Mouse (Mus musculus) midbrain, embryonic 13.5 days (tissue): ENCODE data around the gene Flt3. TPM values are rescaled to one million over a fixed set of nuclear protein-coding genes. Genes with fewer than 3 reads are reported as not detected.
A peak's percentile ranks its signal among the peaks of the same experiment; 100 is the strongest.

Source experiments
- ATAC-seq: fragments of 200-750 bp; cut with Nextera tagmentation; 2 replicates; pipeline ENCODE4 v1.8.0; 2017; ENCODE audit warnings: mild to moderate bottlenecking, moderate TSS enrichment, moderate library complexity
- H3K27ac ChIP-seq: fragments of 300-500 bp; sonication (generic); 2 replicates; pipeline ENCODE4 v1.5.1; 2015; ENCODE audit warnings: inconsistent platforms, mild to moderate bottlenecking, moderate library complexity
- H3K27me3 ChIP-seq: fragments of 300-500 bp; sonication (generic); 2 replicates; pipeline ENCODE4 v1.6.1; 2015; ENCODE audit warnings: mild to moderate bottlenecking, inconsistent platforms
- H3K36me3 ChIP-seq: fragments of 300-500 bp; sonication (generic); 2 replicates; pipeline ENCODE4 v1.6.1; 2015; ENCODE audit warnings: mild to moderate bottlenecking, inconsistent platforms
- H3K4me1 ChIP-seq: fragments of 300-500 bp; sonication (generic); replicated peaks from 2 replicates; pipeline ENCODE4 v1.6.1; 2015; ENCODE audit warnings: inconsistent platforms
- H3K4me2 ChIP-seq: fragments of 300-500 bp; sonication (generic); replicated peaks from 2 replicates; pipeline ENCODE4 v1.6.1; 2015; ENCODE audit warnings: moderate library complexity, mild to moderate bottlenecking, inconsistent platforms
- H3K4me3 ChIP-seq: fragments of 300-500 bp; sonication (generic); replicated peaks from 2 replicates; pipeline ENCODE4 v1.5.1; 2015; ENCODE audit warnings: mild to moderate bottlenecking, inconsistent platforms
- H3K9ac ChIP-seq: fragments of 300-500 bp; sonication (generic); replicated peaks from 2 replicates; pipeline ENCODE4 v1.6.1; 2015; ENCODE audit warnings: mild to moderate bottlenecking, inconsistent platforms
- H3K9me3 ChIP-seq: fragments of 300-500 bp; sonication (generic); 2 replicates; pipeline ENCODE4 v1.6.1; 2016; ENCODE audit warnings: mild to moderate bottlenecking, inconsistent platforms
- WGBS: fragments of 180-500 bp; shearing (Covaris S2); methylation state at CpG from one replicate; pipeline ENCODE4 v1.1.7; 2015; 5-methylcytosine and 5-hydroxymethylcytosine counted together
- polyA plus RNA-seq: library from polyadenylated mRNA; unstranded; fragments of >200 nt; fragmentation: Nextera tagmentation; extraction: Ambion mirVana; gene quantifications from 2 replicates; pipeline ENCODE4 v1.2.1, GENCODE M21; 2015

Gene Flt3
- polyA plus RNA-seq, 1 experiment from 2014 or later: 0.09 TPM

DNA sequence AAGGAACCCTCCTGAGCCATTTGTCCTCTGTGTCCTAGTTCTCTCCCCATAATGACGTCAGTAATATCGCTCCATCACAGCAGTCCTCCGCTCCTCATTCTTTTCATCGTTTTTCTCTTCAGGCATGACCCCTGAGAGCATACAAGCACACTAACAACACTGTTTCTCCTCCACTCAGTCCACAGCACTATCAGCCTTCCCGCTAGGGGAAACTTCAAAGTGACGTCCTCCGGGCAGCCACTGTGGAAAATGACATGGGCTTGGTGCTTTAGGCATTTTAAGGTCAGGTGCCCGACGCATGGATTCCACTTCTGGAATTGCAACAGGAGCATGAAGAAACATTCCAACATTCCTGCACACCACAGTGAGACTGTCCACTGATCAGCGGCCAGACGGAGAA lies 735 bp upstream of the Flt3 start:
- Histone ChIP-seq H3K9ac (no peak overlapping the region), H3K4me1 (peaks cover 16% of the 10 kb centered on the region), H3K27ac (no peak overlapping the region), H3K4me2 (peak overlapping the region; percentile 87), H3K9me3 (no peaks in the 10 kb centered on the region), H3K4me3 (peak overlapping the region; percentile 52), H3K27me3 (peaks cover 54% of the 10 kb centered on the region), H3K36me3 (no peaks in the 10 kb centered on the region)
- no peak; the same call in 1 of the 2 replicates for ATAC-seq
- WGBS: 29% methylated on average over 11 of the region's 11 CpGs

DNA sequence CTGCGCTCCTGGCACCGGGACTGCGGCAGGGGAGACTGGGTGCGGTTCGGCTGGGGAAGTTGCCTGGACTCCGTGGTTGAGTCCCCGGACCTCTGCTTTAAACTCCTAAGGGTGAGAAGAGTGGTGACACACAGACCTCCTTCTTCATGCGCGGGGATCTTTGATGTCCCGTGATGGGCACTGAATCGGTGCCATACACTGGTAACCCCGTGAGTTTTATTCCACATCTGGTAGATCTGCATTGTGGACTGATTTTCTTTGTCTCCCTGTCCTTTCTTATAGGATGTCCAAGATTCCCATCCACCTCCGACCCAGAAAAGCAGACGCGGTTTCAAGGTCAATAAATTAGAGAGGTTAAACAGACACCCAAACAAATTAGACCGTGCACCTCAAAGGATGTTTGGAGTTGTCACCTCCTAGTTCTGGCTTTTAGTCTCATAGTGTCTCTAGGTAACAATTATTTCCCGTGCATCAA lies 253 bp upstream of the Flt3 start:
- H3K9ac ChIP-seq: peak overlapping the region; percentile 64
- H3K27me3 ChIP-seq: peaks cover 54% of the 10 kb centered on the region
- no peak for ATAC-seq
- 3% methylated on average over 17 of the region's 17 CpGs for WGBS
- H3K4me2 ChIP-seq: peak overlapping the region; percentile 87
- no peaks in the 10 kb centered on the region for H3K36me3 ChIP-seq
- no peaks in the 10 kb centered on the region for H3K9me3 ChIP-seq
- peaks cover 16% of the 10 kb centered on the region for H3K4me1 ChIP-seq
- peak overlapping the region; percentile 52 for H3K4me3 ChIP-seq
- H3K27ac ChIP-seq: no peak overlapping the region

DNA sequence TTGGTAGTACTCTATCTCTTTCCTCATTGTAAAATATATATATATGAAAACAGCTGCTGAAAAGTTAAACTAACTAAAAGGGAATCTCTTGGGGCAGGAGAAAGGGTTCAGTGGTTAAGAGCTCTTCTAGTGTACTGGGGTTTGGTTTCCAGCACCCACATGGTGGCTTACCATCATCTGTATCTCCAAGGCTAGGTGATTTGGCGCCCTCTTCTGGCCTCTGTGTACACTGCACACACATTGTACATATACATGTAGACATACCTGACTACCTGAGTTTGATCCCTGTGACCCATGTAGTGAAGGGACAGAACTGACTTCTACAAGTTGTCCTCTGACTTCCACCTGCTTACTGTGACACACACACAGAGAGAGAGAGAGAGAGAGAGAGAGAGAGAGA lies 5.2 kb downstream of the Flt3 start:
- WGBS: 25% methylated on average over 1 of the region's 1 CpGs
- H3K4me2 ChIP-seq: no peak overlapping the region
- no peak for ATAC-seq
- H3K9me3 ChIP-seq: no peaks in the 10 kb centered on the region
- no peak overlapping the region for H3K9ac ChIP-seq
- H3K4me1 ChIP-seq: peaks cover 3% of the 10 kb centered on the region
- H3K27me3 ChIP-seq: peaks cover 29% of the 10 kb centered on the region
- H3K4me3 ChIP-seq: no peak overlapping the region
- H3K27ac ChIP-seq: no peak overlapping the region
- no peaks in the 10 kb centered on the region for H3K36me3 ChIP-seq

DNA sequence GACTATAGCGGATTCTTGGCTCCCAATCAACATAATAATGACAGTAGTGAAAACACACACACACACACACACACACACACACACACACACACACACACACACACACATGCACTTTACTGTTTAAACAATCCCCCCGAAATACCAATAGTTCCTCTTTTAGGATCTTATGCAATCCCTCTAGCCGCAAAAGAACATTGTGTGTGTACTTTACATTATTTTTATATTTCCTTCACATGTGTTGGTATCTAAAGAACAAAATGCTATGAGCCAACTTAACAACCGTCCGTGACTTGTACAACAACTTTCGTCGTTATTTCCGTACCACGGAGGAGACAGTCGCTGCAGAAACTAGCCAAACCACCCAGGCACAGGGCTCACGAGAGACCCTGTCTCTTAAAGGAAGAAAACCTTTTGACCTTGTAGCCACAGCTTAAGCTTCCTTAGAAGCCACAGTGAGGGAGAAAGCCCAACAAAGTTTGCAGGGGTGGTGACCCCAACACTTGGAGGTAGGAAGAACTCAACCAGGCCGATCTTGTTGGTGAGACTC lies 7.5 kb downstream of the Flt3 start:
- Histone ChIP-seq H3K27ac (no peak overlapping the region), H3K4me3 (no peak overlapping the region), H3K4me1 (no peaks in the 10 kb centered on the region), H3K36me3 (no peaks in the 10 kb centered on the region), H3K4me2 (no peak overlapping the region), H3K9ac (no peak overlapping the region), H3K9me3 (no peaks in the 10 kb centered on the region), H3K27me3 (peaks cover 6% of the 10 kb centered on the region; the same call in 1 of the 2 replicates)
- ATAC-seq: no peak
- WGBS: 85% methylated on average over 12 of the region's 12 CpGs

DNA sequence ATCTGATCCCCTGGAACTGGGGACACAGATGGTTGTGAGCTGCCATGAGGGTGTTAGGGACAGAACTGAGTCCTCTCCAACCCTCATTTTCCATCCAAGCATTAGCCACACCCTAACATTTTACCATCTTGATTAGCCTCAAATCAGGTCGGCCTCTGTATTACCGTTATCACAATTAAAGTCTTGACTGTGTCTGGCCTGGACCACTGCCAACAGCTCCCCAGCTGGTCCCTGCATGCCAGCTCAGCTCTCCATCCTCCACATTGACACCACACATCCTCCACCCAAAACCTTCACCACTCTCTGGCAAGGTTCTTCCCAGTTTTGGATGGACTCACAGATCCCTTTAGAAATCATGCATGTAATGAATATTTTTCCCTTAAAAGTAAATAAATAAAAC lies 9.5 kb downstream of the Flt3 start:
- ATAC-seq: no peak
- no peak overlapping the region for H3K9ac ChIP-seq
- no peaks in the 10 kb centered on the region for H3K36me3 ChIP-seq
- H3K4me3 ChIP-seq: no peak overlapping the region
- H3K27ac ChIP-seq: no peak overlapping the region
- H3K4me2 ChIP-seq: no peak overlapping the region
- no peaks in the 10 kb centered on the region for H3K27me3 ChIP-seq
- WGBS: 83% methylated on average over 2 of the region's 2 CpGs
- H3K9me3 ChIP-seq: no peaks in the 10 kb centered on the region
- H3K4me1 ChIP-seq: no peaks in the 10 kb centered on the region

DNA sequence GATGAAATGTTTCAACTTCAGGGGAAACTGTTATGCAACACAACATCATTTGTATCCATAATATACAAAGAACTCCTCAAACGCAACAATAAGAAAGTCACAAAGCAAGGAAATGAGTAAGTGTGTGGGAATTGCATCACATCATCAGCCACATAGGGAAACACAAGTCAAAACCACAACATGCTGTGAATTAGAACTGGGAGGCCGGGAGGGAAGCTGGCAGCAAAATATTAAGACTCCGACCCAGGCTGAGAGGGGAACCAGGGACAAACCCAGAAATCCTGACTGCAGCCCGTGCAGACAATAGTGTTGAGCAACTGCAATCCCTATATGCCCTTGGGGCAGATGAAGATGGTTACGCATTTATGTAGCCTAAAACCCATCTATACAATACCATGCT lies 11.2 kb downstream of the Flt3 start:
- ATAC-seq: no peak
- H3K4me3 ChIP-seq: no peak overlapping the region
- 86% methylated on average over 5 of the region's 5 CpGs for WGBS
- H3K4me2 ChIP-seq: no peak overlapping the region
- no peak overlapping the region for H3K9ac ChIP-seq
- no peaks in the 10 kb centered on the region for H3K27me3 ChIP-seq
- no peak overlapping the region for H3K27ac ChIP-seq
- no peaks in the 10 kb centered on the region for H3K4me1 ChIP-seq
- no peaks in the 10 kb centered on the region for H3K36me3 ChIP-seq
- no peaks in the 10 kb centered on the region for H3K9me3 ChIP-seq

DNA sequence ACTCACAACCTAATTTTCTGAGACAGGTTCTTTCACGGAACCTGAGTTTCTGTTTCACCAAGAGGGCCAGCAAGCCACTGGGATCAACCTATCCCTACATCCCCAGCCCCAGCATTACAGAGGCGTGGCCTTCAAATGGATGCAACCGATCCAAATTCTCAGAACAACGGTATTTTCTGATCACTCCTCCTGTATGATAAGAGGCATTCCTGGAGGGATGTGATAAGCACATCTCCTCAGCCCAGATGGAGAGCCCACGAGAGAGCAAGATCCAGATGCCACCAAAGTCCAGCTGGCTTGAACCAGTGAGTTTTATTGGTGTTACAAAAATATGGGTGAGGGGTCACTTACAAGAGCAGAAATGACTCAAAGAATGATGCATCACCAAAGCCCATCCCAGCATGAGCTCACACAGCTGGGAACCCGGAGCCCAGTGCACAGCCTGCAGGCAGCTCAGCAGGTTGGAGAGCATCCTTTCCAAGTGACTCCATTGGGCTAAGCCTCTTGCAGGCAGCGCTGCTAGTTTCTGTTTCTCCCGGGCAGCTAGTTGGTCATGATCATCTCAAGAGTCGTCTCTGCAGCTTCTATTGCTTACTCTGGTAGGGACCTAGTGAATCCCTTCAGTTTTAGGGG lies 11.8 kb downstream of the Flt3 start:
- Histone ChIP-seq H3K36me3 (no peaks in the 10 kb centered on the region), H3K9me3 (no peaks in the 10 kb centered on the region), H3K27me3 (no peaks in the 10 kb centered on the region), H3K4me1 (no peaks in the 10 kb centered on the region), H3K4me2 (no peak overlapping the region), H3K4me3 (no peak overlapping the region), H3K9ac (no peak overlapping the region), H3K27ac (no peak overlapping the region)
- 86% methylated on average over 9 of the region's 9 CpGs for WGBS
- no peak for ATAC-seq

DNA sequence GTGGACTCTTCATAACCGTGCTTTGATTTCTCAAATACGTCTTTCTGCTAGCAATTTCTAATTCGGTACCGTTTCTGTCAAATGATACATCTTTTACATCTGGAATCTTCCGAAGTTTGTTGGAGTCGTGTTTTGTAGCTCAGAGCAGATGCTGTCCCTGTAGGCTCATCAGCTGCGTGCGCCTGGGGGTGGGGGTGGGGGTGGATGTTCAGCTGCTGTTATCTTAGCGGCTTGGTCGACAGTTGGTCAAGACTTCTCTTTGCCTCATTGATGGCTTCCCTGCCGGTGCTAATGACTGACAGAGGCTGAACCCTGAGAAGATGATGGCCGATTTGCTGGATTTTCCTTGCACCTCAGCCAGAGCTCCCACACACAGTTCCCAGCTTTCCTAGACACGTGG lies 13.4 kb downstream of the Flt3 start:
- Histone ChIP-seq H3K4me2 (no peak overlapping the region), H3K9me3 (no peaks in the 10 kb centered on the region), H3K4me1 (no peaks in the 10 kb centered on the region), H3K36me3 (no peaks in the 10 kb centered on the region), H3K9ac (no peak overlapping the region), H3K4me3 (no peak overlapping the region), H3K27ac (no peak overlapping the region), H3K27me3 (no peaks in the 10 kb centered on the region)
- no peak for ATAC-seq
- WGBS: 87% methylated on average over 13 of the region's 13 CpGs

DNA sequence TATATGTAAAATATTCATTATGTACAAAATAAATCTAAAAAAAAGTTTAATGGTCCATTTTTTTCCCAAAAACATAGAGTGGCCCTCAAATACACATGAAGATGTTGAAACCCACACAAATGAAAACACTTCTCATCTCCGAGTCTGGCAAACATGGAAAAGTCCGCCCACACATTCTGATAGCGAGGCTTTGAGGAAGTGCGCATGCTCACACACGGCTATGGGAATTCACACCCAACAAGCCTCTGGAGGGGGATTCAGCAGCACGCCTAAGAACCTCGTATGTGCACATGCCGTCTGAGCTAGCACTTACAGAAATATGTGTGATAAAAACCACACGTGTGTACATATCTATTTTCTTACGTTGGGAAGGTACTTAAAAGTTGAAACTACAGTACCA lies 18.9 kb downstream of the Flt3 start:
- H3K9me3 ChIP-seq: no peaks in the 10 kb centered on the region
- no peak overlapping the region for H3K9ac ChIP-seq
- WGBS: 89% methylated on average over 10 of the region's 10 CpGs
- no peak for ATAC-seq
- H3K4me2 ChIP-seq: no peak overlapping the region
- no peaks in the 10 kb centered on the region for H3K27me3 ChIP-seq
- H3K36me3 ChIP-seq: no peaks in the 10 kb centered on the region
- H3K4me3 ChIP-seq: no peak overlapping the region
- H3K4me1 ChIP-seq: no peaks in the 10 kb centered on the region
- H3K27ac ChIP-seq: no peak overlapping the region

DNA sequence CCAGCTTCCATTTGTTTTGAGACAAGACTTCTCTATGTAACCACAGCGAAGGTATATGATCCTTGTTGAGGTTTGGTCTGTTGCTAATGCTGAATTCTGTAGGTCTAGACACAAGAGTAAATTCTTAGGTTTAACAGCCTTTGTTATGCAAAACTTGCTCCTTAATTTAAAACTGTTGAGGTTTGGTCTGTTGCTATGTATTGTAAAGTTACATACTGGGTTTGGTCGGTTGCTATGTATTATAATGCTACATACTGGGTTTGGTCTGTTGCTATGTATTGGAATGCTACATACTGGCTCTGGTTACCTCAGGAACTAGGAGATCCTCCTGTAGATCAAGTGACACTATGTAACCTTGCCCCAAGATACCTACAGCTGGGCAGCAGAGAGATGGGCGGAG lies 20.8 kb downstream of the Flt3 start:
- no peak for ATAC-seq
- no peak overlapping the region for H3K4me2 ChIP-seq
- H3K9ac ChIP-seq: no peak overlapping the region
- H3K36me3 ChIP-seq: no peaks in the 10 kb centered on the region
- WGBS: 83% methylated on average over 3 of the region's 3 CpGs
- no peaks in the 10 kb centered on the region for H3K27me3 ChIP-seq
- no peaks in the 10 kb centered on the region for H3K4me1 ChIP-seq
- H3K4me3 ChIP-seq: no peak overlapping the region
- H3K9me3 ChIP-seq: no peaks in the 10 kb centered on the region
- no peak overlapping the region for H3K27ac ChIP-seq

DNA sequence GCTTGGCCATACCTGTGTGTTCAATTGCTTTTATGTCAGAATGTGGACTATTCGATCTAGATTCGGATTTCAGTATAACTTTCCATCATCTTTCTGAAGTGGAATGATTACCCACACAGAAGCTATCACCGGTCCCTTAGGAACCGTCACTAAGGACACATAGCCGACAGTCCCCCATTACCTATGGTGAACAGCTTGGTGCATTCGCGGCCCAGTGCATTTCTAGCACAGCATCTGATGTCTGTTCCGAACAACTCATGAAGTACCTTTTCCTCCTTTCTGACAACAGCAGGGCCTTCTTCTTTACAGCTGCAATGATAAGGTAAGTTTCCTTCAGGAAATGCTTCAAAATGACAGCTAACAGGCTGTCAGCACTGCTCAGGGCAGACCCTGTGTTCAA lies 30.0 kb downstream of the Flt3 start:
- WGBS: 86% methylated on average over 8 of the region's 8 CpGs
- no peak overlapping the region for H3K9ac ChIP-seq
- no peaks in the 10 kb centered on the region for H3K4me1 ChIP-seq
- H3K4me3 ChIP-seq: no peak overlapping the region
- no peak for ATAC-seq
- no peaks in the 10 kb centered on the region for H3K9me3 ChIP-seq
- H3K27ac ChIP-seq: no peak overlapping the region
- no peak overlapping the region for H3K4me2 ChIP-seq
- H3K36me3 ChIP-seq: no peaks in the 10 kb centered on the region
- H3K27me3 ChIP-seq: no peaks in the 10 kb centered on the region; the same call in 1 of the 2 replicates

DNA sequence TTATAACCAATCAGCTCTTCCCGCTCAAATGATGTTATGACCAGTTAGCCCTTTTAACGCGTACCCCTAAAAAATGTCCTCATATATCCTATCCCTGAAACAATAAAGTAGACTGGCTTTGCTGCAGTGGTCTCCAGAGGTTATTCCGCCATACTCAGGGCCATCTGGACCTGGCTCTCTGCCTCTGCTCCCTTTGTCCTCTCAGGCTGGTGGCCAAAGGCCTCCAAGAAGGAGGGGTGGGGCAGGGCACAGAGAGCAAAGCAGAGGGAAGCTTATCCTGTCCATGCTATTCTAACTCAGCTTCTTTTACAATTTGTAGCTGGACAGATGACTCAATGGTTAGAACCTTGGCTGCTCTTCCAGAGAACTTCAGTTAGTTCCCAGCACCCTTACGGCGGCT lies 32.1 kb downstream of the Flt3 start:
- H3K27ac ChIP-seq: no peak overlapping the region
- H3K9me3 ChIP-seq: no peaks in the 10 kb centered on the region
- no peak overlapping the region for H3K4me3 ChIP-seq
- no peaks in the 10 kb centered on the region; the same call in 1 of the 2 replicates for H3K27me3 ChIP-seq
- H3K36me3 ChIP-seq: no peaks in the 10 kb centered on the region
- 93% methylated on average over 6 of the region's 6 CpGs for WGBS
- H3K9ac ChIP-seq: no peak overlapping the region
- H3K4me2 ChIP-seq: no peak overlapping the region
- no peaks in the 10 kb centered on the region for H3K4me1 ChIP-seq
- no peak for ATAC-seq
